Mouse (Mus musculus): ENCODE data around the gene Afap1. TPM values are rescaled to one million over a fixed set of nuclear protein-coding genes. Genes with fewer than 3 reads are reported as not detected.

Gene Afap1
- polyA plus RNA-seq, 1 experiment from 2014 or later: 18.8 TPM

DNA sequence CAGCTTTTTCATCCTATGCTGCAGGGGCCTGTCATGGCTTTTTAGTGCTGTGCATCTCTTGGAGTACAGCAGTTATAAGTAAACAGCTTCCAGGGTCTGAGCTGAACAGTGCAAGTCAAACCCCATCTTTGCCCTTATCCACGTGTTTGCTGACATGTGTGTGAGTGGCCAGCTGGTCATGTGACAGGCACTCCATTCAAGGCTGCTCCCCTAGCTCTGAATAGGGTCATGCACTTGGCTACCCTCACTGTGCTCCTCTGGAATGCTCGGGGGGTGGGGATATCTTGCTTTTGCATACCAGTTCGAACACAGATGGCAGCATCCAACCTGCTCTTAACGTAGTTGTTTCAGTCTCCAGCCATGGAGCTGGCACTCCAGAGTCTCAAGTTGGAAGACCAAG lies 19.7 kb upstream of the Afap1 start:
- Histone ChIP-seq H3K9ac (ENCODE audit: low read length) (no peak overlapping the region), H3K4me1 (replicated peaks; ENCODE audit: control insufficient read depth, insufficient read depth, low read length) (no peaks in the 10 kb centered on the region), H3K36me3 (ENCODE audit: control insufficient read depth, insufficient read depth, low read length) (no peaks in the 10 kb centered on the region), H3K4me3 (ENCODE audit: low read depth, low read length) (no peak overlapping the region), H3K4me2 (ENCODE audit: low read length) (no peak overlapping the region), H3K27me3 (replicated peaks; ENCODE audit: control insufficient read depth, insufficient read depth, low read length) (no peaks in the 10 kb centered on the region), H3K27ac (ENCODE audit: low read depth) (no peak overlapping the region), H3K9me3 (ENCODE audit: control insufficient read depth, low read length) (no peaks in the 10 kb centered on the region)
- ATAC-seq (replicated peaks; ENCODE audit: low FRiP score, low TSS enrichment, low read depth) (0 out of 2 replicates have a peak, but pooled peaks have one; percentile 23), DNase-seq (ENCODE audit: low spot score) (no peak)
- 27% methylated on average over 4 of the region's 4 CpGs for WGBS

DNA sequence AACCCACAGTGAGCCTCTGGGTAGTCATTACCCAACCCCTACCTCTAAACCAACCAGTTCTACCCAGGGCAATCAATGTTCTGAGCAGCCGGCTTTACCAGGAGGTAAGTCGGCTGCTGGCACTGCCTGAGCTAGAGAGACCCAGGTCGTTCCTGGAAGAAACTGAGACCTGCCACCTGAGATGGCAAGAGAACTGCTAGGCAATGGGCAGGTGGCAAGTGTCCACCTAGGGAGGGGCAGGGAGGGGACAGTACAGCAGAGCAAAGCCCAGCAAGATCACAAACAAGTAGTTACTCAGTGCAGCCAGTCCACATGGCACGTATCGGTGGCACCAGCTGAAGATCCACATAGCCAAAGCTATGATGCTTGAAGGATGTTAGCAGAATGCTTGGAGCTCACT lies 16.9 kb upstream of the Afap1 start:
- Histone ChIP-seq H3K4me1 (replicated peaks; ENCODE audit: control insufficient read depth, insufficient read depth, low read length) (no peaks in the 10 kb centered on the region), H3K27ac (ENCODE audit: low read depth) (no peak overlapping the region), H3K4me2 (ENCODE audit: low read length) (no peak overlapping the region), H3K36me3 (ENCODE audit: control insufficient read depth, insufficient read depth, low read length) (no peaks in the 10 kb centered on the region), H3K9ac (ENCODE audit: low read length) (no peak overlapping the region), H3K4me3 (ENCODE audit: low read depth, low read length) (no peak overlapping the region), H3K27me3 (replicated peaks; ENCODE audit: control insufficient read depth, insufficient read depth, low read length) (no peaks in the 10 kb centered on the region), H3K9me3 (ENCODE audit: control insufficient read depth, low read length) (no peaks in the 10 kb centered on the region)
- WGBS: 89% methylated on average over 5 of the region's 5 CpGs
- ATAC-seq (replicated peaks; ENCODE audit: low FRiP score, low TSS enrichment, low read depth): no peak
- DNase-seq (ENCODE audit: low spot score): no peak

DNA sequence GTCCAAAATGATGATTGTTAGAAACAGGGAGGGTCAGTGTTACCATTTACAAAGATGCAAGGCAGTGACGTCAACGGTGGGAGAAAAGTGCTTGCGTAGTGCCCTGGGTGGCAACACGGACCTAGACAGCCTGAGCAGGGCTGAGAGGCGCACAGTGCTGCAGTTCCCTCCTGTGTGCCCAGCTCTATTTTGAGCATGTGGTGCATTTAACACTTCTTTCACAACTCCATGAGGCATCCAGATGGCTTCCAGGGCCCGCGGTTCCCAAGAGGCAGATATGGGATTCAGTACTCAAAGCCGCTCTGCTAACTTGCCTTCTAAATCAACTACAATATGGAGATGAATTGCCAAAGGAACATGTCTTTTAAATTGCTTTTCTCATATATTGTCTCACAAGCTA lies 13.9 kb upstream of the Afap1 start:
- no peaks in the 10 kb centered on the region for H3K9me3 ChIP-seq (ENCODE audit: control insufficient read depth, low read length)
- H3K27me3 ChIP-seq (replicated peaks; ENCODE audit: control insufficient read depth, insufficient read depth, low read length): no peaks in the 10 kb centered on the region
- H3K27ac ChIP-seq (ENCODE audit: low read depth): no peak overlapping the region
- H3K36me3 ChIP-seq (ENCODE audit: control insufficient read depth, insufficient read depth, low read length): no peaks in the 10 kb centered on the region
- no peak overlapping the region for H3K4me2 ChIP-seq (ENCODE audit: low read length)
- 0 out of 2 replicates have a peak, but pooled peaks cover 3% of the 10 kb centered on the region for H3K4me1 ChIP-seq (replicated peaks; ENCODE audit: control insufficient read depth, insufficient read depth, low read length)
- H3K9ac ChIP-seq (ENCODE audit: low read length): no peak overlapping the region
- H3K4me3 ChIP-seq (ENCODE audit: low read depth, low read length): no peak overlapping the region
- ATAC-seq (replicated peaks; ENCODE audit: low FRiP score, low TSS enrichment, low read depth) (no peak), DNase-seq (ENCODE audit: low spot score) (no peak)
- WGBS: 90% methylated on average over 8 of the region's 8 CpGs

- Histone ChIP-seq H3K27me3 (replicated peaks; ENCODE audit: control insufficient read depth, insufficient read depth, low read length) (no peaks in the 10 kb centered on the region), H3K36me3 (ENCODE audit: control insufficient read depth, insufficient read depth, low read length) (no peaks in the 10 kb centered on the region), H3K27ac (ENCODE audit: low read depth) (no peak overlapping the region), H3K9me3 (ENCODE audit: control insufficient read depth, low read length) (no peaks in the 10 kb centered on the region), H3K4me3 (ENCODE audit: low read depth, low read length) (no peak overlapping the region), H3K9ac (ENCODE audit: low read length) (no peak overlapping the region), H3K4me2 (ENCODE audit: low read length) (no peak overlapping the region), H3K4me1 (replicated peaks; ENCODE audit: control insufficient read depth, insufficient read depth, low read length) (0 out of 2 replicates have a peak, but pooled peaks cover 3% of the 10 kb centered on the region)
- no peak for ATAC-seq (replicated peaks; ENCODE audit: low FRiP score, low TSS enrichment, low read depth)
- 48% methylated on average over 9 of the region's 9 CpGs for WGBS
- no peak for DNase-seq (ENCODE audit: low spot score)
These were observed 10.7 kb upstream of the Afap1 start for GRCm38 (mm10) chr5:35882391-35882790.

- no peak overlapping the region for H3K9ac ChIP-seq (ENCODE audit: low read length)
- no peaks in the 10 kb centered on the region for H3K9me3 ChIP-seq (ENCODE audit: control insufficient read depth, low read length)
- H3K27ac ChIP-seq (ENCODE audit: low read depth): no peak overlapping the region
- WGBS: 34% methylated on average over 11 of the region's 11 CpGs
- H3K4me3 ChIP-seq (ENCODE audit: low read depth, low read length): no peak overlapping the region
- no peaks in the 10 kb centered on the region for H3K27me3 ChIP-seq (replicated peaks; ENCODE audit: control insufficient read depth, insufficient read depth, low read length)
- peak; percentile 47; the same call in 1 of the 2 replicates for ATAC-seq (replicated peaks; ENCODE audit: low FRiP score, low TSS enrichment, low read depth)
- DNase-seq (ENCODE audit: low spot score): peak; percentile 77
- 0 out of 2 replicates have a peak, but pooled peaks cover 3% of the 10 kb centered on the region for H3K4me1 ChIP-seq (replicated peaks; ENCODE audit: control insufficient read depth, insufficient read depth, low read length)
- H3K36me3 ChIP-seq (ENCODE audit: control insufficient read depth, insufficient read depth, low read length): no peaks in the 10 kb centered on the region
- H3K4me2 ChIP-seq (ENCODE audit: low read length): no peak overlapping the region
These were observed 8.9 kb upstream of the Afap1 start for GRCm38 (mm10) chr5:35884262-35884661.

DNA sequence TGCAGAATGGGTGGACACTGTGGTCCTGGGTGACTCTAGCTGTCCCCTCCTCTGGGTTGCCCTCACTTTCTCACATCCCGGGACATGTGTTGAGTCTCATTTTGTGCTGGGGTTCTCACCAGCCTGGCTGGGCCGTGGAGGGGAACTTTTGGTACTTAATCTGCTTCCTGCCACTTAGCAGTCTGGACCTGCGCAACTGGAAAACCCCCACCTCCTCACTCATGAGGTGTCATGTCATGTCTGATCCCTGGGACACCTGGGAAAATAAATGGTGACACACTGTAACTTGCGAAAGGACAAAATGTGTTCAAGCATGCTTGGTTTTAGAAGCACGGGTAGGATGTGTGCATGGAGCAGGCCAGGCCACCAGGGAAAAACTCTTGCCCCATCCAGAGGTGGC lies 8.4 kb upstream of the Afap1 start:
- DNase-seq (ENCODE audit: low spot score) (no peak), ATAC-seq (replicated peaks; ENCODE audit: low FRiP score, low TSS enrichment, low read depth) (peak; percentile 18; the same call in 1 of the 2 replicates)
- Histone ChIP-seq H3K27ac (ENCODE audit: low read depth) (no peak overlapping the region), H3K4me3 (ENCODE audit: low read depth, low read length) (no peak overlapping the region), H3K9me3 (ENCODE audit: control insufficient read depth, low read length) (no peaks in the 10 kb centered on the region), H3K27me3 (replicated peaks; ENCODE audit: control insufficient read depth, insufficient read depth, low read length) (no peaks in the 10 kb centered on the region), H3K9ac (ENCODE audit: low read length) (no peak overlapping the region), H3K4me1 (replicated peaks; ENCODE audit: control insufficient read depth, insufficient read depth, low read length) (0 out of 2 replicates have a peak, but pooled peaks cover 3% of the 10 kb centered on the region), H3K4me2 (ENCODE audit: low read length) (no peak overlapping the region), H3K36me3 (ENCODE audit: control insufficient read depth, insufficient read depth, low read length) (no peaks in the 10 kb centered on the region)
- 89% methylated on average over 5 of the region's 5 CpGs for WGBS

GRCm38 (mm10) chr5:35888959-35889358 lies 4.2 kb upstream of the Afap1 start:
- Histone ChIP-seq H3K27ac (ENCODE audit: low read depth) (no peak overlapping the region), H3K27me3 (replicated peaks; ENCODE audit: control insufficient read depth, insufficient read depth, low read length) (no peaks in the 10 kb centered on the region), H3K4me2 (ENCODE audit: low read length) (no peak overlapping the region), H3K4me3 (ENCODE audit: low read depth, low read length) (no peak overlapping the region), H3K36me3 (ENCODE audit: control insufficient read depth, insufficient read depth, low read length) (no peaks in the 10 kb centered on the region), H3K9me3 (ENCODE audit: control insufficient read depth, low read length) (no peaks in the 10 kb centered on the region), H3K4me1 (replicated peaks; ENCODE audit: control insufficient read depth, insufficient read depth, low read length) (0 out of 2 replicates have a peak, but pooled peaks cover 3% of the 10 kb centered on the region), H3K9ac (ENCODE audit: low read length) (no peak overlapping the region)
- 56% methylated on average over 9 of the region's 9 CpGs for WGBS
- no peak for DNase-seq (ENCODE audit: low spot score)
- no peak for ATAC-seq (replicated peaks; ENCODE audit: low FRiP score, low TSS enrichment, low read depth)

- no peaks in the 10 kb centered on the region for H3K9me3 ChIP-seq (ENCODE audit: control insufficient read depth, low read length)
- no peak overlapping the region for H3K27ac ChIP-seq (ENCODE audit: low read depth)
- DNase-seq (ENCODE audit: low spot score) (no peak), ATAC-seq (replicated peaks; ENCODE audit: low FRiP score, low TSS enrichment, low read depth) (no peak)
- 54% methylated on average over 2 of the region's 2 CpGs for WGBS
- H3K4me2 ChIP-seq (ENCODE audit: low read length): no peak overlapping the region
- no peaks in the 10 kb centered on the region for H3K27me3 ChIP-seq (replicated peaks; ENCODE audit: control insufficient read depth, insufficient read depth, low read length)
- 0 out of 2 replicates have a peak, but pooled peaks cover 3% of the 10 kb centered on the region for H3K4me1 ChIP-seq (replicated peaks; ENCODE audit: control insufficient read depth, insufficient read depth, low read length)
- no peak overlapping the region for H3K4me3 ChIP-seq (ENCODE audit: low read depth, low read length)
- H3K36me3 ChIP-seq (ENCODE audit: control insufficient read depth, insufficient read depth, low read length): no peaks in the 10 kb centered on the region
- no peak overlapping the region for H3K9ac ChIP-seq (ENCODE audit: low read length)
These were observed 3.5 kb upstream of the Afap1 start for GRCm38 (mm10) chr5:35889641-35890040.

GRCm38 (mm10) chr5:35890985-35891730 lies 2.0 kb upstream of the Afap1 start:
- Histone ChIP-seq H3K27me3 (replicated peaks; ENCODE audit: control insufficient read depth, insufficient read depth, low read length) (no peaks in the 10 kb centered on the region), H3K27ac (ENCODE audit: low read depth) (no peak overlapping the region), H3K9ac (ENCODE audit: low read length) (no peak overlapping the region), H3K4me1 (replicated peaks; ENCODE audit: control insufficient read depth, insufficient read depth, low read length) (peaks cover 15% of the 10 kb centered on the region), H3K4me3 (ENCODE audit: low read depth, low read length) (no peak overlapping the region), H3K4me2 (ENCODE audit: low read length) (no peak overlapping the region), H3K9me3 (ENCODE audit: control insufficient read depth, low read length) (no peaks in the 10 kb centered on the region), H3K36me3 (ENCODE audit: control insufficient read depth, insufficient read depth, low read length) (no peaks in the 10 kb centered on the region)
- ATAC-seq (replicated peaks; ENCODE audit: low FRiP score, low TSS enrichment, low read depth) (no peak), DNase-seq (ENCODE audit: low spot score) (no peak)
- 83% methylated on average over 13 of the region's 13 CpGs for WGBS

Measured in intestine, embryonic 14.5 days (tissue).